Mouse (Mus musculus): Measurements from ENCODE around the gene Paqr3.

Gene Paqr3

GRCm38 (mm10) chr5:97084541-97084940, 26.9 kb downstream of the Paqr3 start:
- no peak for DNase-seq

- DNase-seq: no peak
These were observed 27.7 kb downstream of the Paqr3 start for GRCm38 (mm10) chr5:97083701-97084100.

- DNase-seq: no peak
These were observed 29.9 kb downstream of the Paqr3 start for GRCm38 (mm10) chr5:97081481-97081880.

- peak; percentile 51 to 59 for DNase-seq
These were observed 32.8 kb downstream of the Paqr3 start for GRCm38 (mm10) chr5:97078641-97079040.

GRCm38 (mm10) chr5:97077676-97078075, 33.7 kb downstream of the Paqr3 start:
- DNase-seq: no peak

- no peak for DNase-seq
These were observed 35.2 kb downstream of the Paqr3 start for GRCm38 (mm10) chr5:97076167-97076566.

- no peak for DNase-seq
These were observed 35.8 kb downstream of the Paqr3 start for GRCm38 (mm10) chr5:97075476-97076151.

- DNase-seq: no peak
These were observed 45.6 kb downstream of the Paqr3 start for GRCm38 (mm10) chr5:97065746-97066145.

GRCm38 (mm10) chr5:97062041-97062440, 49.4 kb downstream of the Paqr3 start:
- no peak for DNase-seq

GRCm38 (mm10) chr5:97060864-97061263, 50.5 kb downstream of the Paqr3 start:
- no peak for DNase-seq

GRCm38 (mm10) chr5:97056791-97057450, 54.5 kb downstream of the Paqr3 start:
- peak; percentile 24 to 26 for DNase-seq

- DNase-seq: no peak
These were observed 55.0 kb downstream of the Paqr3 start for GRCm38 (mm10) chr5:97056359-97056758.

GRCm38 (mm10) chr5:97055511-97056068, 55.8 kb downstream of the Paqr3 start:
- peak; percentile 34 to 59 for DNase-seq

- no peak for DNase-seq
These were observed 56.6 kb downstream of the Paqr3 start for GRCm38 (mm10) chr5:97054801-97055200.

- no peak for DNase-seq
These were observed 57.2 kb downstream of the Paqr3 start for GRCm38 (mm10) chr5:97054166-97054565.

- no peak for DNase-seq
These were observed 62.5 kb downstream of the Paqr3 start for GRCm38 (mm10) chr5:97048905-97049304.

GRCm38 (mm10) chr5:97046680-97047079, 64.7 kb downstream of the Paqr3 start:
- DNase-seq: no peak

GRCm38 (mm10) chr5:97045260-97045659, 66.1 kb downstream of the Paqr3 start:
- DNase-seq: no peak

Measured in kidney, adult 8-10 months (tissue).